ENCODE assay signal across 9 mouse cellular contexts in the genomic region with DNA sequence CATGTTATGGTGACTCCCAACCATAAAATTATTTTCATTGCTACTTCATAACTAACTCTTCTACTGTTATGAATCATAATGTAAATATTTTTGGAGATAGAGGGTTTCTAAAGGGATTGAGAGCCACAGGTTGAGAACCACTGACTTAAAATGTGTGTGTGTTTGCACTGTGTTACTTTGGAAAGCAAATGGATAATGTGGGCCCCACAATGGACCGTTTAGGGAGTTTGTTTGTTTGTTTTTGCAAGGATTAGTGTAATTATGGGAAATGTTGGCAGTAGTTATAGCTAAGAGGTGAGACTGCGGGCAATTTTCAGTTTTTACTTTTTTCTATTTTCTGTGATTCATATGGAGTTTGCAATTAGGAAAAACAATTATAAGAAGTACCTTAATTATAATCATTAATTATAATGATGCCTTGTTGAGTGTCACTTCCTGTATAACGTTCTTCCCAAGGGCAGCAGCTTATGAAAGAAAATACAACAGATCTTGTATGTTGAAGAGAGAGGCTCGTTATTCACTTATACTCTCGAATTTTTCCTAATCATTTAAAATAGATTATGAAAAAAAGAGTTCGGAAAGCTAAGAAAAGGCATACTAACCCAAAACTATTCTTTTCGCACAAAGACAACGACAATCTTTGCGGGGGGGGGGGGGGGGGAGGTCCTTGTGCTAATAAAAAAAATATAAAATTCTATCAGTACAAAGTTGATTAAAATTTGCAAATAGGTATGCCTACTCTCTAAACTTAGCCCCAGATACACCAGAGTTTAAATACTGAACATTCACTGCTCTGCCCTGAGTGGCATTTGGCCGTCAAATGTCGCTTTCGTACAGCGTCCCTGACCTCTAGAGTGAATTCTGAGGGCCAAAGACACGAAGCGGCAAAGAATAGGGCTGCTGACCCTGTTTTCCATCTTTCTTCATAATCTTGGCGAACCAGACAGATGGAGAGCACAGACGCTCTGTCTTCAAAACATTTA. TPM values are rescaled to one million over a fixed set of nuclear protein-coding genes. Genes with fewer than 3 reads are reported as not detected.
DNase-seq lines count a peak whose midpoint lies in the region; ATAC-seq and TF ChIP-seq lines count a peak whose summit lies in the region.
"Had no signal": no experiment of that assay in that cellular context is flagged by ENCODE, and none has a peak within 500 bp of the region (broad histone marks: within the 10 kb centered on the region; RNA-seq: fewer than 3 reads in every experiment).

No protein-coding gene starts in this region.

- DNase-seq in kidney, postnatal 14 days, result no peak
- DNase-seq in ES-E14 (ENCODE audit: low read depth, low spot score), result no peak
- no peak for DNase-seq in left cerebral cortex, adult 11 months (ENCODE audit: low spot score)

- in situ Hi-C loops in ES-E14 (cut with MboI; ENCODE audit: low sequenced_read_pairs in 2 of 2, unreplicated experiment in 2 of 2), result no loop called here

- H3K27me3 ChIP-seq in kidney, embryonic 14.5 days (ENCODE audit: control insufficient read depth, insufficient read depth, low read length), result no peaks in the 10 kb centered on the region
- H3K27me3 ChIP-seq in intestine, embryonic 16.5 days (replicated peaks; ENCODE audit: control insufficient read depth, insufficient read depth, low read length), result no peaks in the 10 kb centered on the region
- no peaks in the 10 kb centered on the region for H3K27me3 ChIP-seq in midbrain, embryonic 16.5 days (ENCODE audit: control insufficient read depth, insufficient read depth, low read depth, low read length)

- H3K27ac ChIP-seq in kidney, embryonic 14.5 days (ENCODE audit: low read depth, low read length), result peak overlapping the region; percentile 68; the same call in 1 of the 2 replicates
- H3K27ac ChIP-seq in ES-E14 (ENCODE audit: insufficient read depth, low read depth, low read length, poor library complexity, severe bottlenecking), result no peak overlapping the region
- peak overlapping the region; percentile 73 for H3K27ac ChIP-seq in intestine, embryonic 16.5 days (ENCODE audit: low read length)
- no peak overlapping the region for H3K27ac ChIP-seq in midbrain, embryonic 16.5 days (ENCODE audit: low read length)

- H3K4me2 ChIP-seq in kidney, embryonic 14.5 days (replicated peaks; ENCODE audit: low read depth, low read length), result peak overlapping the region; percentile 41
- H3K4me2 ChIP-seq in intestine, embryonic 16.5 days (ENCODE audit: low read depth, low read length), result peak overlapping the region; percentile 48
- H3K4me2 ChIP-seq in midbrain, embryonic 16.5 days (ENCODE audit: low read length), result peak overlapping the region; percentile 68

- peak overlapping the region; percentile 73 for H3K4me3 ChIP-seq in kidney, embryonic 14.5 days (ENCODE audit: low read length)
- H3K4me3 ChIP-seq in ES-E14 (ENCODE audit: insufficient read depth in 1 of 2, low read depth in 1 of 2, low read length in 2 of 2, poor library complexity in 1 of 2, severe bottlenecking in 1 of 2), result peak overlapping the region; percentile 76 to 77
- peak overlapping the region; percentile 75 for H3K4me3 ChIP-seq in intestine, embryonic 16.5 days (ENCODE audit: low read length)
- peak overlapping the region; percentile 80 for H3K4me3 ChIP-seq in midbrain, embryonic 16.5 days (ENCODE audit: low read depth, low read length)

- peak; percentile 59; the same call in 1 of the 2 replicates for ATAC-seq in kidney, embryonic 14.5 days (ENCODE audit: low FRiP score, low TSS enrichment)
- peak; percentile 51 for ATAC-seq in erythroblast, adult 5-6 weeks (replicated peaks; ENCODE audit: low FRiP score, poor library complexity, severe bottlenecking)
- ATAC-seq in intestine, embryonic 16.5 days, result peak; percentile 72
- ATAC-seq in midbrain, embryonic 16.5 days, result peak; percentile 61
- ATAC-seq in activated CD4-positive, CD25-positive, alpha-beta regulatory T cell, adult 4 months, result no peak

- no peaks in the 10 kb centered on the region for H3K4me1 ChIP-seq in kidney, embryonic 14.5 days (ENCODE audit: control insufficient read depth, insufficient read depth, low read length)
- H3K4me1 ChIP-seq in ES-E14 (ENCODE audit: control insufficient read depth in 2 of 2, insufficient read depth in 2 of 2, low read length in 2 of 2, poor library complexity in 1 of 2), result no peaks in the 10 kb centered on the region
- 0 out of 2 replicates have a peak, but pooled peaks cover 3% of the 10 kb centered on the region for H3K4me1 ChIP-seq in intestine, embryonic 16.5 days (ENCODE audit: control insufficient read depth, insufficient read depth, low read length)
- peaks cover 2% of the 10 kb centered on the region for H3K4me1 ChIP-seq in midbrain, embryonic 16.5 days (ENCODE audit: control insufficient read depth, insufficient read depth, low read length)

- H3K9ac ChIP-seq in kidney, embryonic 14.5 days (ENCODE audit: low read depth, low read length), result peak overlapping the region; percentile 49; the same call in 1 of the 2 replicates
- peak overlapping the region; percentile 47 for H3K9ac ChIP-seq in ES-E14 (ENCODE audit: insufficient read depth, low read depth, low read length, poor library complexity, severe bottlenecking)
- peak overlapping the region; percentile 67 for H3K9ac ChIP-seq in intestine, embryonic 16.5 days (ENCODE audit: low read depth, low read length)
- peak overlapping the region; percentile 59; the same call in 1 of the 2 replicates for H3K9ac ChIP-seq in midbrain, embryonic 16.5 days (ENCODE audit: low read depth, low read length)

- WGBS in kidney, embryonic 14.5 days, result 4% methylated on average over 17 of the region's 17 CpGs
- WGBS in intestine, embryonic 16.5 days, result 4% methylated on average over 17 of the region's 17 CpGs
- 4% methylated on average over 17 of the region's 17 CpGs for WGBS in midbrain, embryonic 16.5 days

- H3K9me3 ChIP-seq in kidney, embryonic 14.5 days (ENCODE audit: control insufficient read depth, low read length), result peaks cover 7% of the 10 kb centered on the region; the same call in 1 of the 2 replicates
- no peaks in the 10 kb centered on the region for H3K9me3 ChIP-seq in ES-E14 (ENCODE audit: control insufficient read depth, insufficient read depth, low read depth, low read length)
- no peaks in the 10 kb centered on the region for H3K9me3 ChIP-seq in intestine, embryonic 16.5 days (ENCODE audit: control insufficient read depth, low read length)
- H3K9me3 ChIP-seq in midbrain, embryonic 16.5 days (replicated peaks; ENCODE audit: control insufficient read depth, low read length, poor library complexity, severe bottlenecking), result no peaks in the 10 kb centered on the region

- H3K36me3 ChIP-seq in kidney, embryonic 14.5 days (ENCODE audit: control insufficient read depth, insufficient read depth, low read length), result no peaks in the 10 kb centered on the region; the same call in 1 of the 2 replicates
- H3K36me3 ChIP-seq in ES-E14 (ENCODE audit: control insufficient read depth, insufficient read depth, low read length, poor library complexity, severe bottlenecking), result peaks cover 3% of the 10 kb centered on the region
- no peaks in the 10 kb centered on the region for H3K36me3 ChIP-seq in intestine, embryonic 16.5 days (ENCODE audit: control insufficient read depth, insufficient read depth, low read length)
- no peaks in the 10 kb centered on the region; the same call in 1 of the 2 replicates for H3K36me3 ChIP-seq in midbrain, embryonic 16.5 days (ENCODE audit: control insufficient read depth, insufficient read depth, low read length)

TF ChIP-seq in ES-E14, 5 proteins besides CTCF, POLR2A, EP300 and RAD21:
- TF ChIP-seq MAFK (IDR thresholded peaks at IDR 0.05; ENCODE audit: insufficient read depth, low read depth, low read length) (no peak), ZC3H11A (IDR thresholded peaks at IDR 0.05; ENCODE audit: borderline replicate concordance, low read depth, low read length) (no peak), HCFC1 (IDR thresholded peaks at IDR 0.05; ENCODE audit: borderline replicate concordance, insufficient read depth, low read length) (no peak), CHD2 (IDR thresholded peaks at IDR 0.05; ENCODE audit: low read depth, low read length) (no peak), ZNF384 (IDR thresholded peaks at IDR 0.05; ENCODE audit: low read depth, low read length) (no peak)

RNA-seq across cellular contexts. Expression of a gene that starts 20.1 kb away (rescaled TPM):
- 145 and 164 TPM in 2 replicates for polyA plus RNA-seq in kidney, embryonic 14.5 days (2014; fragmentation: Nextera tagmentation; extraction: Ambion mirVana)
- 115 and 128 TPM in 2 replicates for total RNA-seq in ES-E14 (2012; rRNA removed)
- 11.9 and 18.4 TPM in 2 replicates for total RNA-seq in erythroblast, adult 5-6 weeks (2015; ENCODE audit: low replicate concordance)
- 37.4 and 42.5 TPM in 2 replicates for total RNA-seq in erythroblast, adult 5-6 weeks (2017; ENCODE audit: low replicate concordance)
- polyA plus RNA-seq in intestine, embryonic 16.5 days (2015; fragmentation: Nextera tagmentation; extraction: Ambion mirVana), result 119 and 122 TPM in 2 replicates
- polyA plus RNA-seq in midbrain, embryonic 16.5 days (2015; fragmentation: Nextera tagmentation; extraction: Ambion mirVana), result 70.6 and 73.6 TPM in 2 replicates
- 10 to 100 TPM; 16.2 to 18.4 TPM for polyA plus RNA-seq in activated CD4-positive, CD25-positive, alpha-beta regulatory T cell, adult 4 months (2017; shearing (Covaris generic))

RNA-seq across cellular contexts. Expression of a gene that starts 53.7 kb away (rescaled TPM):
- polyA plus RNA-seq in kidney, embryonic 14.5 days (2014; fragmentation: Nextera tagmentation; extraction: Ambion mirVana), result not detected in 2 replicates
- total RNA-seq in ES-E14 (2012; rRNA removed), result not detected in 2 replicates
- not detected in 2 replicates for total RNA-seq in erythroblast, adult 5-6 weeks (2015; ENCODE audit: low replicate concordance)
- total RNA-seq in erythroblast, adult 5-6 weeks (2017; ENCODE audit: low replicate concordance), result not detected in 2 replicates
- polyA plus RNA-seq in intestine, embryonic 16.5 days (2015; fragmentation: Nextera tagmentation; extraction: Ambion mirVana), result not detected in 2 replicates
- polyA plus RNA-seq in midbrain, embryonic 16.5 days (2015; fragmentation: Nextera tagmentation; extraction: Ambion mirVana), result not detected in 2 replicates
- polyA plus RNA-seq in activated CD4-positive, CD25-positive, alpha-beta regulatory T cell, adult 4 months (2017; shearing (Covaris generic)), result not detected
- total RNA-seq: adrenal gland, adult 18-20 months had no signal

Comparison
In these comparisons a context has a peak if more than half of its experiments do, and no peak if none do; other contexts are left out.
1. H3K27ac ChIP-seq: peak in kidney, embryonic 14.5 days (single experiment) and intestine, embryonic 16.5 days (single experiment); none in ES-E14 (single experiment) and midbrain, embryonic 16.5 days (single experiment).
2. Peak in every context shown above with its lines, with median percentiles within 50 percentile points of each other: H3K4me2 ChIP-seq, H3K4me3 ChIP-seq and H3K9ac ChIP-seq.